Mouse (Mus musculus) lung, postnatal 0 days (tissue): ENCODE results near the gene Col6a6.

Experiments
- CTCF ChIP-seq: IDR thresholded peaks from 2 replicates; pipeline ENCODE4 v1.5.1; 2016; ENCODE audit warnings: antibody characterized with exemption, mild to moderate bottlenecking
- EP300 ChIP-seq: IDR thresholded peaks from 2 replicates; pipeline ENCODE4 v1.6.1; 2016; ENCODE audit warnings: antibody characterized with exemption, mild to moderate bottlenecking, control low read depth

GRCm38 (mm10) chr9:105819155-105819709 lies 8.7 kb downstream of the Col6a6 start:
- TF ChIP-seq CTCF (no peak), EP300 (no peak)
